Mouse (Mus musculus): Measurements from ENCODE around the gene Krt6a. TPM values are rescaled to one million over a fixed set of nuclear protein-coding genes. Genes with fewer than 3 reads are reported as not detected.

The Krt6a gene
- total and polyA plus RNA-seq, 2 experiments: not detected

DNA sequence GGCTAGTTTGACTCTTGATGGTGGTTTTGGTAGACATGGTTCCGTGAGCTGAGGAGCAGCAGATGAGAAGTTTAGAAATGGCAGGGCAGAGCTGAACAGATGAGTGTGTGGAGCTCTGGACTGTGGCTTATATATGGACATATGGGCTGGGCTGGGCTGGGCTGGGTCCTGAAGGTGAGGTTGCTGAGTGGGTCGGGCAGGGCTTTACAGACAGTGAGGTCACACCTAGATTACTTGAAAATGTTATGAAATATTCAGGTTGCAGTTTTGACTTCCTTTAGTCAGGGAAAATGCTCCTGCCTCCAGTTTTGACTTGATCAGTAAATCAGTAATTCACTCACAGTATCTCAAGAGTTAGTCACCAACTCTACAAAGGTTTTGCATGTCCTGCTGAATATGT is 13.9 kb downstream of the Krt6a start, which contains the start of gene Krt6b:
Krt6b (minus strand) TSS at position 101 of the 400 bp plus-strand sequence.
- no peak within 1 kb of the TSS for H3K9ac ChIP-seq (ENCODE audit: low read depth, low read length)
- H3K36me3 ChIP-seq (ENCODE audit: control insufficient read depth, insufficient read depth, low read length): no peaks in the 10 kb centered on the region
- no peak within 1 kb of the TSS for H3K4me3 ChIP-seq (ENCODE audit: insufficient read depth, low read depth, low read length)
- H3K27ac ChIP-seq (replicated peaks; ENCODE audit: insufficient read depth, low read depth, low read length): no peak within 1 kb of the TSS
- no peak for TF ChIP-seq CTCF (IDR thresholded peaks at IDR 0.05; ENCODE audit: low read depth, low read length)
- TF ChIP-seq POLR2A (IDR thresholded peaks at IDR 0.05; ENCODE audit: extremely low read depth, insufficient read depth, low read length): no peak
- H3K79me2 ChIP-seq (ENCODE audit: control insufficient read depth, insufficient read depth, low read length): no peaks in the 10 kb centered on the region
- WGBS: 81% methylated on average over 2 of the region's 2 CpGs
- H3K4me1 ChIP-seq (ENCODE audit: control insufficient read depth, insufficient read depth, low read length): no peaks in the 10 kb centered on the region
- no peaks in the 10 kb centered on the region for H3K27me3 ChIP-seq (ENCODE audit: control insufficient read depth, insufficient read depth, low read length)
- no peak for DNase-seq (ENCODE audit: extremely low read depth, low read depth, low spot score)

GRCm38 (mm10) chr15:101675978-101676377 is 18.1 kb downstream of the Krt6a start:
- Histone ChIP-seq H3K27ac (replicated peaks; ENCODE audit: insufficient read depth, low read depth, low read length) (no peak overlapping the region), H3K27me3 (ENCODE audit: control insufficient read depth, insufficient read depth, low read length) (no peaks in the 10 kb centered on the region), H3K79me2 (ENCODE audit: control insufficient read depth, insufficient read depth, low read length) (no peaks in the 10 kb centered on the region), H3K4me3 (ENCODE audit: insufficient read depth, low read depth, low read length) (no peak overlapping the region), H3K9ac (ENCODE audit: low read depth, low read length) (no peak overlapping the region), H3K36me3 (ENCODE audit: control insufficient read depth, insufficient read depth, low read length) (no peaks in the 10 kb centered on the region), H3K4me1 (ENCODE audit: control insufficient read depth, insufficient read depth, low read length) (no peaks in the 10 kb centered on the region)
- 84% methylated on average over 1 of the region's 1 CpGs for WGBS
- TF ChIP-seq CTCF (IDR thresholded peaks at IDR 0.05; ENCODE audit: low read depth, low read length): no peak
- no peak for TF ChIP-seq POLR2A (IDR thresholded peaks at IDR 0.05; ENCODE audit: extremely low read depth, insufficient read depth, low read length)
- no peak for DNase-seq (ENCODE audit: extremely low read depth, low read depth, low spot score)

DNA sequence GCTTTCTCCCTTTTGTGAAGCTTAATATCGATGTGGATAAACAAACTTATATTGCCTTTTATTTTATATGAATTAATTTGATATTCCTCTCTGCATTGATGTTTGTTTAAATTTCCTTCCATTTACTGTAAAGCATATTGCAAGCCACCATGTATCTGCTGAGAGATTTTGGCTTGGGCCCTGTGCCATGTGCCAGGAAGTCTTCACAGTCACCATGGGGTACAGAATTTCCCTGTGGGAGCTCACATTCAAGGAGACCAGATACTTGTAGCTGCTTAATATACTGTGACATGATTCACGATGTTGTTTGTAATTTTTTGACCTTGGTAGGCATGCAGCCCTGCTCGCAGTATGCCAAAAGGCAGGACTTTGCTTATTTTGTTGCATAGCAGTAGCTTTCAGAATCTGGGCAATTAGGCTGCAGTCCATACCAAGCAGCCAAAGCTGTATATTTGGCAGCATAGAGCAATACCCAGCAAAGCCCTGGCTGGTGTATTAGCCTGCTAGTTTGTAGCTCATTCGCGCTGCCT is 41.3 kb downstream of the Krt6a start:
- Histone ChIP-seq H3K9ac (ENCODE audit: low read depth, low read length) (no peak overlapping the region), H3K27ac (replicated peaks; ENCODE audit: insufficient read depth, low read depth, low read length) (no peak overlapping the region), H3K79me2 (ENCODE audit: control insufficient read depth, insufficient read depth, low read length) (no peaks in the 10 kb centered on the region), H3K4me3 (ENCODE audit: insufficient read depth, low read depth, low read length) (no peak overlapping the region), H3K27me3 (ENCODE audit: control insufficient read depth, insufficient read depth, low read length) (no peaks in the 10 kb centered on the region; the same call in 1 of the 2 replicates), H3K4me1 (ENCODE audit: control insufficient read depth, insufficient read depth, low read length) (no peaks in the 10 kb centered on the region), H3K36me3 (ENCODE audit: control insufficient read depth, insufficient read depth, low read length) (no peaks in the 10 kb centered on the region)
- WGBS: 87% methylated on average over 5 of the region's 5 CpGs
- no peak for DNase-seq (ENCODE audit: extremely low read depth, low read depth, low spot score)
- TF ChIP-seq POLR2A (IDR thresholded peaks at IDR 0.05; ENCODE audit: extremely low read depth, insufficient read depth, low read length) (no peak), CTCF (IDR thresholded peaks at IDR 0.05; ENCODE audit: low read depth, low read length) (no peak)

DNA sequence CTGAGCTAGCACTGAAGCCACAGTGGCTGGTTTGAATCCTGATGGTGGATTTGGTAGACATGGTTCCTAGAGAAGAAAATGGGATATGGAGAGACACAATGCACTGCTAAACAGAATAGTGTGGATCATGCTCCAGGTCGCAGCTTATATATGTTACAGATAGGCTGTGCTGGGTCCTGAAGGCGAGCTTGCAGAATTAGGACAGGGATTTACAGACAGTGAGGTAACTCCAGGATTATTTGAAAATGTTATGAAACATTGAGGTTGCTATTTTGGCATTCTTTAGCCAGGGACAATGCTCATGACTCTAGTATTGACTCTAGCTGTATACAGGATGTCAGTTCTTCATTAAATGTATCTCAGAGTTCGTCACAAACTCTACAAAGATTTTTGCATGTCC is 46.8 kb downstream of the Krt6a start, which contains the start of gene Gm5478:
Gm5478 (minus strand) TSS at position 101 of the 400 bp plus-strand sequence.
- Histone ChIP-seq H3K27ac (replicated peaks; ENCODE audit: insufficient read depth, low read depth, low read length) (no peak within 1 kb of the TSS), H3K79me2 (ENCODE audit: control insufficient read depth, insufficient read depth, low read length) (no peaks in the 10 kb centered on the region), H3K4me1 (ENCODE audit: control insufficient read depth, insufficient read depth, low read length) (no peaks in the 10 kb centered on the region), H3K27me3 (ENCODE audit: control insufficient read depth, insufficient read depth, low read length) (peaks cover 3% of the 10 kb centered on the region; the same call in 1 of the 2 replicates), H3K9ac (ENCODE audit: low read depth, low read length) (no peak within 1 kb of the TSS), H3K36me3 (ENCODE audit: control insufficient read depth, insufficient read depth, low read length) (no peaks in the 10 kb centered on the region), H3K4me3 (ENCODE audit: insufficient read depth, low read depth, low read length) (no peak within 1 kb of the TSS)
- WGBS: 62% methylated on average over 3 of the region's 3 CpGs
- TF ChIP-seq CTCF (IDR thresholded peaks at IDR 0.05; ENCODE audit: low read depth, low read length) (no peak), POLR2A (IDR thresholded peaks at IDR 0.05; ENCODE audit: extremely low read depth, insufficient read depth, low read length) (no peak)
- no peak for DNase-seq (ENCODE audit: extremely low read depth, low read depth, low spot score)

Other genes with a start within 250 kb of the Krt6a start
- not detected in 2 replicates for gene Krt88, start 246.6 kb downstream of the Krt6a start, total RNA-seq (2014; rRNA removed)
- not detected in 2 replicates for gene Krt88, start 246.6 kb downstream of the Krt6a start, polyA plus RNA-seq (2012; rRNA removed)
- gene Krt81, start 230.6 kb downstream of the Krt6a start, total RNA-seq (2014; rRNA removed): not detected in 2 replicates
- not detected in 2 replicates for gene Krt81, start 230.6 kb downstream of the Krt6a start, polyA plus RNA-seq (2012; rRNA removed)
- gene Krt86, start 220.8 kb downstream of the Krt6a start, total RNA-seq (2014; rRNA removed): not detected in 2 replicates
- not detected in 2 replicates for gene Krt86, start 220.8 kb downstream of the Krt6a start, polyA plus RNA-seq (2012; rRNA removed)
- gene Krt83, start 202.8 kb downstream of the Krt6a start, total RNA-seq (2014; rRNA removed): not detected in 2 replicates
- not detected in 2 replicates for gene Krt83, start 202.8 kb downstream of the Krt6a start, polyA plus RNA-seq (2012; rRNA removed)
- gene Gm49425, start 177.0 kb downstream of the Krt6a start, total RNA-seq (2014; rRNA removed): not detected in 2 replicates
- not detected in 2 replicates for gene Gm49425, start 177.0 kb downstream of the Krt6a start, polyA plus RNA-seq (2012; rRNA removed)
- gene Krt84, start 161.5 kb downstream of the Krt6a start, total RNA-seq (2014; rRNA removed): not detected in 2 replicates
- gene Krt84, start 161.5 kb downstream of the Krt6a start, polyA plus RNA-seq (2012; rRNA removed): not detected in 2 replicates
- not detected in 2 replicates for gene Krt82, start 143.6 kb downstream of the Krt6a start, total RNA-seq (2014; rRNA removed)
- not detected in 2 replicates for gene Krt82, start 143.6 kb downstream of the Krt6a start, polyA plus RNA-seq (2012; rRNA removed)
- gene Krt90, start 131.4 kb downstream of the Krt6a start, total RNA-seq (2014; rRNA removed): not detected in 2 replicates
- not detected in 2 replicates for gene Krt90, start 131.4 kb downstream of the Krt6a start, polyA plus RNA-seq (2012; rRNA removed)
- not detected in 2 replicates for gene Krt75, start 120.4 kb downstream of the Krt6a start, total RNA-seq (2014; rRNA removed)
- not detected in 2 replicates for gene Krt75, start 120.4 kb downstream of the Krt6a start, polyA plus RNA-seq (2012; rRNA removed)
- not detected in 2 replicates for gene Gm5414, start 66.1 kb downstream of the Krt6a start, total RNA-seq (2014; rRNA removed)
- not detected in 2 replicates for gene Gm5414, start 66.1 kb downstream of the Krt6a start, polyA plus RNA-seq (2012; rRNA removed)
- not detected in 2 replicates for gene Gm5478, start 46.9 kb downstream of the Krt6a start, total RNA-seq (2014; rRNA removed)
- gene Gm5478, start 46.9 kb downstream of the Krt6a start, polyA plus RNA-seq (2012; rRNA removed): not detected in 2 replicates
- not detected in 2 replicates for gene Krt6b, start 14.0 kb downstream of the Krt6a start, total RNA-seq (2014; rRNA removed)
- gene Krt6b, start 14.0 kb downstream of the Krt6a start, polyA plus RNA-seq (2012; rRNA removed): not detected in 2 replicates
- not detected in 2 replicates for gene Krt5, start 18.6 kb upstream of the Krt6a start, total RNA-seq (2014; rRNA removed)
- not detected in 2 replicates for gene Krt5, start 18.6 kb upstream of the Krt6a start, polyA plus RNA-seq (2012; rRNA removed)
- not detected in 2 replicates for gene Krt71, start 48.8 kb upstream of the Krt6a start, total RNA-seq (2014; rRNA removed)
- not detected in 2 replicates for gene Krt71, start 48.8 kb upstream of the Krt6a start, polyA plus RNA-seq (2012; rRNA removed)
- not detected in 2 replicates for gene Krt72, start 92.2 kb upstream of the Krt6a start, total RNA-seq (2014; rRNA removed)
- gene Krt72, start 92.2 kb upstream of the Krt6a start, polyA plus RNA-seq (2012; rRNA removed): not detected in 2 replicates
- gene Krt73, start 108.0 kb upstream of the Krt6a start, total RNA-seq (2014; rRNA removed): not detected in 2 replicates
- not detected in 2 replicates for gene Krt73, start 108.0 kb upstream of the Krt6a start, polyA plus RNA-seq (2012; rRNA removed)
- gene Krt2, start 123.9 kb upstream of the Krt6a start, total RNA-seq (2014; rRNA removed): not detected in 2 replicates
- not detected in 2 replicates for gene Krt2, start 123.9 kb upstream of the Krt6a start, polyA plus RNA-seq (2012; rRNA removed)
- not detected in 2 replicates for gene Krt1, start 156.5 kb upstream of the Krt6a start, total RNA-seq (2014; rRNA removed)
- not detected in 2 replicates for gene Krt1, start 156.5 kb upstream of the Krt6a start, polyA plus RNA-seq (2012; rRNA removed)
- gene Krt77, start 175.4 kb upstream of the Krt6a start, total RNA-seq (2014; rRNA removed): not detected in 2 replicates
- gene Krt77, start 175.4 kb upstream of the Krt6a start, polyA plus RNA-seq (2012; rRNA removed): not detected in 2 replicates
- not detected in 2 replicates for gene Krt76, start 198.6 kb upstream of the Krt6a start, total RNA-seq (2014; rRNA removed)
- not detected in 2 replicates for gene Krt76, start 198.6 kb upstream of the Krt6a start, polyA plus RNA-seq (2012; rRNA removed)
- gene Krt4, start 230.4 kb upstream of the Krt6a start, total RNA-seq (2014; rRNA removed): not detected in 2 replicates
- gene Krt4, start 230.4 kb upstream of the Krt6a start, polyA plus RNA-seq (2012; rRNA removed): 0.06 TPM in 1 of 2 replicates, not detected in the other
- gene Krt79, start 246.0 kb upstream of the Krt6a start, total RNA-seq (2014; rRNA removed): 0.09 TPM in 1 of 2 replicates, not detected in the other
- gene Krt79, start 246.0 kb upstream of the Krt6a start, polyA plus RNA-seq (2012; rRNA removed): 0.04 and 0.10 TPM in 2 replicates